Mouse (Mus musculus): ENCODE measurements around the gene Cpa1.

GRCm38 (mm10) chr6:30680442-30680841 is 41.4 kb downstream of the Cpa1 start:
- TF ChIP-seq POLR2A (IDR thresholded peaks at IDR 0.05; ENCODE audit: borderline replicate concordance, insufficient read depth, low read length), result no peak
- no peak for TF ChIP-seq CTCF (IDR thresholded peaks at IDR 0.05; ENCODE audit: borderline replicate concordance, insufficient read depth, low read depth, low read length)
